Mouse (Mus musculus) spleen, postnatal 10 days (tissue): ENCODE measurements around the gene Ech1.
A peak's percentile ranks its signal among the peaks of the same experiment; 100 is the strongest.

Experiments used
- DNase-seq, 2 experiments: peaks; one replicate each; pipeline ENCODE4 v3.0.0; 2021 to 2022; ENCODE audit warnings: low spot score in 2 of 2

Gene Ech1

GRCm38 (mm10) chr7:28824941-28825685 is at the start of gene Ech1:
Gene Ech1, plus strand, starts transcription at chr7:28825217.
- peak; percentile 84 to 92 for DNase-seq

- DNase-seq = peak in 1 of 2 experiments; percentile 14
Measured at GRCm38 (mm10) chr7:28778825-28779224, 46.2 kb upstream of the Ech1 start.

GRCm38 (mm10) chr7:28780067-28780658 is 44.9 kb upstream of the Ech1 start:
- peak; percentile 86 to 94 for DNase-seq

- peak in 1 of 2 experiments; percentile 40 for DNase-seq
Measured at GRCm38 (mm10) chr7:28780857-28781256, 44.2 kb upstream of the Ech1 start.

GRCm38 (mm10) chr7:28781261-28781663 is 43.8 kb upstream of the Ech1 start:
- peak in 1 of 2 experiments; percentile 71 for DNase-seq

- no peak for DNase-seq
Measured at GRCm38 (mm10) chr7:28785161-28785560, 39.9 kb upstream of the Ech1 start.

GRCm38 (mm10) chr7:28787884-28788283 is 37.1 kb upstream of the Ech1 start:
- DNase-seq = peak in 1 of 2 experiments; percentile 28

- peak; percentile 39 to 81 for DNase-seq
Measured at GRCm38 (mm10) chr7:28788307-28789195, 36.5 kb upstream of the Ech1 start, which contains the start of gene Rinl. Gene Rinl, plus strand, starts transcription at chr7:28788969.

GRCm38 (mm10) chr7:28789235-28789634 is 35.8 kb upstream of the Ech1 start:
- no peak for DNase-seq

- peak in 1 of 2 experiments; percentile 26 for DNase-seq
Measured at GRCm38 (mm10) chr7:28790066-28790806, 34.8 kb upstream of the Ech1 start.

- DNase-seq = no peak
Measured at GRCm38 (mm10) chr7:28791706-28792105, 33.3 kb upstream of the Ech1 start.

GRCm38 (mm10) chr7:28792391-28793185 is 32.4 kb upstream of the Ech1 start:
- peak in 1 of 2 experiments; percentile 32 for DNase-seq

GRCm38 (mm10) chr7:28793834-28794233 is 31.2 kb upstream of the Ech1 start:
- peak in 1 of 2 experiments; percentile 49 for DNase-seq

- DNase-seq = no peak
Measured at GRCm38 (mm10) chr7:28794496-28794895, 30.5 kb upstream of the Ech1 start.

GRCm38 (mm10) chr7:28795832-28796231 is 29.2 kb upstream of the Ech1 start:
- peak in 1 of 2 experiments; percentile 41 for DNase-seq

GRCm38 (mm10) chr7:28796562-28796975 is 28.4 kb upstream of the Ech1 start:
- peak; percentile 75 to 86 for DNase-seq

GRCm38 (mm10) chr7:28799994-28800393 is 25.0 kb upstream of the Ech1 start:
- no peak for DNase-seq

- no peak for DNase-seq
Measured at GRCm38 (mm10) chr7:28801451-28801850, 23.6 kb upstream of the Ech1 start.

GRCm38 (mm10) chr7:28801901-28802670 is 22.9 kb upstream of the Ech1 start:
- no peak for DNase-seq
